Mouse (Mus musculus): ENCODE results near the gene Esp15. TPM values are rescaled to one million over a fixed set of nuclear protein-coding genes. Genes with fewer than 3 reads are reported as not detected.
"Not testable (repeated sequence)": the region's sequence is repeated elsewhere in the genome, so short reads cannot be mapped to it uniquely, and the experiment has no call there.

The Esp15 gene
- total RNA-seq (2021), result not detected

DNA sequence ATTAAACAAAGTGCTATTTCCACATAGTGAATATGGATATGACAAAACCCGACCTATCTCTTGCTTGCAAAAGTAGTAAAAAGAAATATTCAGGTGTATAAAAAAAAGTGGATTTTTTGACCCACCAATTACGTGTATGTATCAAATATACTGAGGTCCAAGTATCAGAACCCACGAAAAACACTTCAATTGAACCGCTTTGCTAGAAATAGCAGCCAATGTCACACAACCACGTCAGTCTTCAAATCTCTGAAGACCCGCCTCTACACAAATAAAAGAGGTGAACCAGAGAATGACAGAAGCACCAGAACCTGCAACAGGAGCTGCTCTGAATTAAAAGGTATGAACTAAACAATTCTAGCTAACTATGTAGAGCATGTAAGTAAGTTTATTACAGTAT, at the start of gene Esp15:
Esp15 (plus strand) TSS at position 301 of the 400 bp plus-strand sequence.
- intact Hi-C loops (cut with DNase I); DNase-seq: not testable (repeated sequence)

DNA sequence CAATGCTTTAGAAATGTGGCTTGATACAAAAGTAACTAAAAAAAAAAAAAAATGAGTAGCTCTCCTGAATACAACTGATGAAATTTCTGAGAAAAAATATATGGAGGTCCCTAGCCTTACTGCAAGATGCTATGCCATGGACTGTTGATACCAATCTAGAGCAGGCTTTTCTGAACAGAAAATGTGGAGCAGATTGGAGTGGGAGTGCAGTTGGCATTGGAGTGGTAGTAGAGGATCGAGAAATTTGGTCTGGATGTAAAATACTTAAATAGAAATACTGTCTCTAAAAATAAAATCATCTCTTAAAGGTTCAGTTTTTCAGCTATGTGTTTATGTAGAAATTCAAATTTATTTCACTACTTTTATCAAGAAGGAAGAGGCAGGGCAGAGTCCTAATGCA, 49.2 kb upstream of the Esp15 start:
- no peak for DNase-seq
- intact Hi-C loops (cut with DNase I), result no loop called here

Other genes with a start within 250 kb of the Esp15 start
- not detected for gene Esp18, start 234.6 kb upstream of the Esp15 start, total RNA-seq (2021)
- gene Esp16, start 104.8 kb upstream of the Esp15 start, total RNA-seq (2021), result not detected